Mouse (Mus musculus): ENCODE data around the gene Dpp6.

Gene Dpp6

GRCm38 (mm10) chr5:26816975-26817941 lies at the start of gene Dpp6:
Gene Dpp6, plus strand, starts transcription at chr5:26817203.
- DNase-seq, result peak; percentile 87

GRCm38 (mm10) chr5:26783955-26784354 lies 33.0 kb upstream of the Dpp6 start:
- DNase-seq, result no peak

- no peak for DNase-seq
These were observed 21.5 kb upstream of the Dpp6 start for GRCm38 (mm10) chr5:26795524-26795923.

- peak; percentile 55 for DNase-seq
These were observed 19.0 kb downstream of the Dpp6 start for GRCm38 (mm10) chr5:26835972-26836371.

- no peak for DNase-seq
These were observed 24.1 kb downstream of the Dpp6 start for GRCm38 (mm10) chr5:26841151-26841550.

GRCm38 (mm10) chr5:26854746-26855145 lies 37.7 kb downstream of the Dpp6 start:
- DNase-seq, result no peak

GRCm38 (mm10) chr5:26875449-26875848 lies 58.4 kb downstream of the Dpp6 start:
- DNase-seq, result peak; percentile 43

GRCm38 (mm10) chr5:26887496-26887895 lies 70.5 kb downstream of the Dpp6 start:
- no peak for DNase-seq

GRCm38 (mm10) chr5:26888080-26888479 lies 71.1 kb downstream of the Dpp6 start:
- DNase-seq, result no peak

GRCm38 (mm10) chr5:26894346-26894745 lies 77.3 kb downstream of the Dpp6 start:
- DNase-seq, result no peak

GRCm38 (mm10) chr5:26903786-26904185 lies 86.8 kb downstream of the Dpp6 start:
- DNase-seq, result peak; percentile 76

GRCm38 (mm10) chr5:26904324-26905041 lies 87.5 kb downstream of the Dpp6 start:
- DNase-seq, result peak; percentile 76

GRCm38 (mm10) chr5:26907151-26907550 lies 90.1 kb downstream of the Dpp6 start:
- no peak for DNase-seq

- no peak for DNase-seq
These were observed 91.6 kb downstream of the Dpp6 start for GRCm38 (mm10) chr5:26908612-26909011.

GRCm38 (mm10) chr5:26910353-26910752 lies 93.3 kb downstream of the Dpp6 start:
- no peak for DNase-seq

- DNase-seq, result no peak
These were observed 95.0 kb downstream of the Dpp6 start for GRCm38 (mm10) chr5:26911965-26912364.

GRCm38 (mm10) chr5:26918763-26919162 lies 101.8 kb downstream of the Dpp6 start:
- DNase-seq, result peak; percentile 55

- no peak for DNase-seq
These were observed 107.5 kb downstream of the Dpp6 start for GRCm38 (mm10) chr5:26924552-26924951.

- peak; percentile 64 for DNase-seq
These were observed 115.6 kb downstream of the Dpp6 start for GRCm38 (mm10) chr5:26932413-26933122.

GRCm38 (mm10) chr5:26934911-26935310 lies 117.9 kb downstream of the Dpp6 start:
- no peak for DNase-seq

- no peak for DNase-seq
These were observed 124.5 kb downstream of the Dpp6 start for GRCm38 (mm10) chr5:26941471-26941870.

GRCm38 (mm10) chr5:26945169-26945920 lies 128.3 kb downstream of the Dpp6 start:
- no peak for DNase-seq
